Mouse (Mus musculus) bone marrow, adult 2 months (tissue): Measurements from ENCODE around the gene Apol7e.
"Not testable (repeated sequence)": the region's sequence is repeated elsewhere in the genome, so short reads cannot be mapped to it uniquely, and the experiment has no call there.

ENCODE experiments used
- CTCF ChIP-seq: fragments of 200-500 bp; IDR thresholded peaks from 2 replicates; pipeline ENCODE4 v1.5.1; 2011; ENCODE audit warnings: low read length, control low read depth; ENCODE audit not compliant: control insufficient read depth, insufficient read depth
- POLR2A ChIP-seq: fragments of 200-500 bp; IDR thresholded peaks from 2 replicates; pipeline ENCODE4 v1.6.1; 2011; ENCODE audit warnings: low read depth, mild to moderate bottlenecking, control low read depth, low read length, borderline replicate concordance; ENCODE audit not compliant: control insufficient read depth

GRCm38 (mm10) chr15:77674081-77674480, 24.6 kb upstream of the Apol7e start:
- not testable (repeated sequence) for TF ChIP-seq POLR2A, CTCF
